Mouse (Mus musculus): Measurements from ENCODE around the gene Lrrc8d.

GRCm38 (mm10) chr5:105745324-105745723 is 45.6 kb downstream of the Lrrc8d start:
- TF ChIP-seq ZNF384 (IDR thresholded peaks at IDR 0.05; ENCODE audit: low read depth, low read length) (no peak), POLR2A (IDR thresholded peaks at IDR 0.05; ENCODE audit: control insufficient read depth in 1 of 2, insufficient read depth in 1 of 2, low read depth in 1 of 2, low read length in 2 of 2, poor library complexity in 1 of 2) (no peak)

Data from MEL (cell line).